Mouse (Mus musculus) cortical plate, adult 2 months (tissue): ENCODE measurements around the gene Cdon. TPM values are rescaled to one million over a fixed set of nuclear protein-coding genes. Genes with fewer than 3 reads are reported as not detected.

ENCODE experiments used
- H3K27ac ChIP-seq: fragments of 200-500 bp; 2 replicates; pipeline ENCODE4 v1.5.1; 2012; ENCODE audit warnings: low read length, control low read depth, inconsistent platforms; ENCODE audit not compliant: insufficient read depth
- H3K4me1 ChIP-seq: fragments of 200-500 bp; 2 replicates; pipeline ENCODE4 v1.6.1; 2011; ENCODE audit warnings: low read length; ENCODE audit not compliant: control insufficient read depth, insufficient read depth
- H3K4me3 ChIP-seq: fragments of 200-500 bp; 2 replicates; pipeline ENCODE4 v1.5.1; 2011; ENCODE audit warnings: mild to moderate bottlenecking, low read length, control low read depth; ENCODE audit not compliant: insufficient read depth
- CTCF ChIP-seq: fragments of 200-500 bp; IDR thresholded peaks from 2 replicates; pipeline ENCODE4 v1.5.1; 2011; ENCODE audit warnings: mild to moderate bottlenecking, control low read depth, low read length; ENCODE audit not compliant: insufficient read depth; ENCODE audit errors: extremely low read depth
- POLR2A ChIP-seq: fragments of 200-500 bp; IDR thresholded peaks from 2 replicates; pipeline ENCODE4 v1.6.1; 2011; ENCODE audit warnings: mild to moderate bottlenecking, low read length, control low read depth; ENCODE audit not compliant: insufficient read depth; ENCODE audit errors: extremely low read depth
- polyA plus RNA-seq: library from polyadenylated mRNA; depleted of rRNA; stranded (reverse); fragments of >200 nt; gene quantifications from 2 replicates; pipeline ENCODE4 v1.2.3, GENCODE M21; 2012; rRNA removed

Gene Cdon
- polyA plus RNA-seq, result 5.6 and 6.2 TPM in 2 replicates

- Histone ChIP-seq H3K27ac (peak within 1 kb of the TSS; percentile 86), H3K4me3 (peak within 1 kb of the TSS; percentile 81), H3K4me1 (peaks cover 2% of the 10 kb centered on the region; the same call in 1 of the 2 replicates)
- TF ChIP-seq POLR2A, result 0 out of 2 replicates have a peak, but pooled peaks have one; percentile 22
- no peak for TF ChIP-seq CTCF
Observed at GRCm38 (mm10) chr9:35420805-35421719, at the start of gene Cdon. Gene Cdon, plus strand, starts transcription at chr9:35421128.

GRCm38 (mm10) chr9:35372324-35373101 is 48.4 kb upstream of the Cdon start:
- no peak overlapping the region for H3K27ac ChIP-seq
- no peak overlapping the region for H3K4me3 ChIP-seq
- TF ChIP-seq POLR2A (no peak), CTCF (no peak)
- H3K4me1 ChIP-seq, result no peaks in the 10 kb centered on the region

GRCm38 (mm10) chr9:35377916-35378315 is 43.0 kb upstream of the Cdon start:
- Histone ChIP-seq H3K4me3 (no peak overlapping the region), H3K4me1 (no peaks in the 10 kb centered on the region), H3K27ac (no peak overlapping the region)
- no peak for TF ChIP-seq POLR2A
- TF ChIP-seq CTCF, result no peak

- no peak for TF ChIP-seq POLR2A
- no peak for TF ChIP-seq CTCF
- Histone ChIP-seq H3K27ac (no peak overlapping the region), H3K4me3 (no peak overlapping the region), H3K4me1 (no peaks in the 10 kb centered on the region)
Observed at GRCm38 (mm10) chr9:35378991-35379390, 41.9 kb upstream of the Cdon start.

- no peak overlapping the region for H3K27ac ChIP-seq
- H3K4me1 ChIP-seq, result no peaks in the 10 kb centered on the region
- TF ChIP-seq CTCF (no peak), POLR2A (no peak)
- H3K4me3 ChIP-seq, result no peak overlapping the region
Observed at GRCm38 (mm10) chr9:35399896-35400295, 21.0 kb upstream of the Cdon start.

GRCm38 (mm10) chr9:35400398-35400797 is 20.5 kb upstream of the Cdon start:
- no peaks in the 10 kb centered on the region for H3K4me1 ChIP-seq
- no peak overlapping the region for H3K27ac ChIP-seq
- no peak overlapping the region for H3K4me3 ChIP-seq
- TF ChIP-seq CTCF (no peak), POLR2A (no peak)

GRCm38 (mm10) chr9:35400831-35401230 is 20.1 kb upstream of the Cdon start:
- H3K4me3 ChIP-seq, result no peak overlapping the region
- no peaks in the 10 kb centered on the region for H3K4me1 ChIP-seq
- TF ChIP-seq CTCF, result no peak
- TF ChIP-seq POLR2A, result no peak
- H3K27ac ChIP-seq, result no peak overlapping the region

GRCm38 (mm10) chr9:35402584-35402991 is 18.3 kb upstream of the Cdon start:
- no peak overlapping the region for H3K27ac ChIP-seq
- TF ChIP-seq CTCF (no peak), POLR2A (no peak)
- H3K4me1 ChIP-seq, result no peaks in the 10 kb centered on the region
- H3K4me3 ChIP-seq, result no peak overlapping the region

- no peak overlapping the region for H3K4me3 ChIP-seq
- H3K4me1 ChIP-seq, result no peaks in the 10 kb centered on the region
- TF ChIP-seq CTCF (no peak), POLR2A (no peak)
- no peak overlapping the region for H3K27ac ChIP-seq
Observed at GRCm38 (mm10) chr9:35403490-35403889, 17.4 kb upstream of the Cdon start.
